Mouse (Mus musculus) E14TG2a.4 (cell line): ENCODE results near the gene Smad3.

Experiments
- CTCF ChIP-seq: conservative IDR thresholded peaks from 2 replicates; pipeline ENCODE4 v1.5.1; 2014; ENCODE audit warnings: low read length
- NANOG ChIP-seq: IDR thresholded peaks from 2 replicates; pipeline ENCODE4 v1.6.1; 2014; ENCODE audit warnings: borderline replicate concordance, low read length, mixed read lengths

- TF ChIP-seq CTCF (no peak), NANOG (no peak)
These were observed 84.8 kb downstream of the Smad3 start for GRCm38 (mm10) chr9:63672797-63673493.
